Mouse (Mus musculus): ENCODE measurements at regions not wholly inside any gene's neighbourhood (a gene's known extent, or its start where the extent isn't known, plus 50 kb on each side); places are given as distances from the start of the nearest gene placed in this dataset.

GRCm38 (mm10) chr7:67878226-67878625 lies 74.4 kb upstream of the Igf1r start:
- TF ChIP-seq CTCF (IDR thresholded peaks at IDR 0.05; ENCODE audit: low read depth) = no peak
- TF ChIP-seq EP300 (IDR thresholded peaks at IDR 0.05; ENCODE audit: low read depth) = no peak

All from liver, postnatal 0 days (tissue).